Mouse (Mus musculus): ENCODE measurements around the gene Ccdc180. TPM values are rescaled to one million over a fixed set of nuclear protein-coding genes. Genes with fewer than 3 reads are reported as not detected.

Ccdc180 gene
- polyA plus RNA-seq, 1 experiment from 2014 or later: not detected

- no peak for DNase-seq (ENCODE audit: low spot score)
- no peaks in the 10 kb centered on the region for H3K36me3 ChIP-seq
- no peaks in the 10 kb centered on the region for H3K9me3 ChIP-seq (replicated peaks)
- WGBS: 84% methylated on average over 10 of the region's 10 CpGs
- H3K27ac ChIP-seq: no peak overlapping the region
- no peaks in the 10 kb centered on the region for H3K27me3 ChIP-seq (ENCODE audit: low read depth, poor library complexity, severe bottlenecking)
- H3K4me1 ChIP-seq: no peaks in the 10 kb centered on the region
- H3K4me3 ChIP-seq: no peak overlapping the region
These were observed 31.7 kb downstream of the Ccdc180 start for GRCm38 (mm10) chr4:45921663-45922435.

- no peaks in the 10 kb centered on the region for H3K27me3 ChIP-seq (ENCODE audit: low read depth, poor library complexity, severe bottlenecking)
- no peak overlapping the region for H3K27ac ChIP-seq
- no peak overlapping the region for H3K4me3 ChIP-seq
- no peaks in the 10 kb centered on the region for H3K9me3 ChIP-seq (replicated peaks)
- 88% methylated on average over 4 of the region's 4 CpGs for WGBS
- DNase-seq (ENCODE audit: low spot score): no peak
- H3K36me3 ChIP-seq: no peaks in the 10 kb centered on the region
- H3K4me1 ChIP-seq: no peaks in the 10 kb centered on the region
These were observed 33.9 kb downstream of the Ccdc180 start for GRCm38 (mm10) chr4:45924011-45924410.

GRCm38 (mm10) chr4:45928561-45928960 lies 38.5 kb downstream of the Ccdc180 start:
- WGBS: 87% methylated on average over 4 of the region's 4 CpGs
- no peaks in the 10 kb centered on the region for H3K27me3 ChIP-seq (ENCODE audit: low read depth, poor library complexity, severe bottlenecking)
- DNase-seq (ENCODE audit: low spot score): no peak
- H3K4me1 ChIP-seq: no peaks in the 10 kb centered on the region
- H3K27ac ChIP-seq: no peak overlapping the region
- H3K4me3 ChIP-seq: no peak overlapping the region
- H3K36me3 ChIP-seq: no peaks in the 10 kb centered on the region
- H3K9me3 ChIP-seq (replicated peaks): no peaks in the 10 kb centered on the region

- no peaks in the 10 kb centered on the region for H3K36me3 ChIP-seq
- H3K4me1 ChIP-seq: no peaks in the 10 kb centered on the region
- no peak overlapping the region for H3K27ac ChIP-seq
- DNase-seq (ENCODE audit: low spot score): peak; percentile 79
- H3K27me3 ChIP-seq (ENCODE audit: low read depth, poor library complexity, severe bottlenecking): no peaks in the 10 kb centered on the region
- H3K4me3 ChIP-seq: no peak overlapping the region
- WGBS: 30% methylated on average over 13 of the region's 13 CpGs
- no peaks in the 10 kb centered on the region for H3K9me3 ChIP-seq (replicated peaks)
These were observed 51.5 kb downstream of the Ccdc180 start for GRCm38 (mm10) chr4:45941628-45942044.

GRCm38 (mm10) chr4:45947729-45948128 lies 57.6 kb downstream of the Ccdc180 start:
- no peaks in the 10 kb centered on the region for H3K36me3 ChIP-seq
- no peaks in the 10 kb centered on the region for H3K9me3 ChIP-seq (replicated peaks)
- H3K4me3 ChIP-seq: no peak overlapping the region
- 71% methylated on average over 8 of the region's 8 CpGs for WGBS
- peaks cover 6% of the 10 kb centered on the region; the same call in 1 of the 2 replicates for H3K4me1 ChIP-seq
- DNase-seq (ENCODE audit: low spot score): no peak
- no peak overlapping the region for H3K27ac ChIP-seq
- H3K27me3 ChIP-seq (ENCODE audit: low read depth, poor library complexity, severe bottlenecking): no peaks in the 10 kb centered on the region

GRCm38 (mm10) chr4:45949109-45949848 lies 59.2 kb downstream of the Ccdc180 start:
- WGBS: 90% methylated on average over 7 of the region's 7 CpGs
- Histone ChIP-seq H3K36me3 (no peaks in the 10 kb centered on the region), H3K4me1 (peaks cover 6% of the 10 kb centered on the region; the same call in 1 of the 2 replicates), H3K27me3 (ENCODE audit: low read depth, poor library complexity, severe bottlenecking) (no peaks in the 10 kb centered on the region), H3K9me3 (replicated peaks) (no peaks in the 10 kb centered on the region), H3K4me3 (no peak overlapping the region), H3K27ac (peak overlapping the region; percentile 26; the same call in 1 of the 2 replicates)
- DNase-seq (ENCODE audit: low spot score): no peak

GRCm38 (mm10) chr4:45951830-45952229 lies 61.7 kb downstream of the Ccdc180 start:
- Histone ChIP-seq H3K4me1 (peaks cover 6% of the 10 kb centered on the region; the same call in 1 of the 2 replicates), H3K4me3 (no peak overlapping the region), H3K36me3 (no peaks in the 10 kb centered on the region), H3K27ac (no peak overlapping the region), H3K27me3 (ENCODE audit: low read depth, poor library complexity, severe bottlenecking) (no peaks in the 10 kb centered on the region), H3K9me3 (replicated peaks) (no peaks in the 10 kb centered on the region)
- WGBS: 91% methylated on average over 16 of the region's 18 CpGs
- no peak for DNase-seq (ENCODE audit: low spot score)

- Histone ChIP-seq H3K4me3 (no peak overlapping the region), H3K36me3 (no peaks in the 10 kb centered on the region), H3K9me3 (replicated peaks) (no peaks in the 10 kb centered on the region), H3K27ac (no peak overlapping the region), H3K27me3 (ENCODE audit: low read depth, poor library complexity, severe bottlenecking) (no peaks in the 10 kb centered on the region), H3K4me1 (peaks cover 4% of the 10 kb centered on the region; the same call in 1 of the 2 replicates)
- DNase-seq (ENCODE audit: low spot score): no peak
- WGBS: 94% methylated on average over 23 of the region's 23 CpGs
These were observed 63.2 kb downstream of the Ccdc180 start for GRCm38 (mm10) chr4:45953025-45953919.

- DNase-seq (ENCODE audit: low spot score): no peak
- Histone ChIP-seq H3K36me3 (no peaks in the 10 kb centered on the region), H3K27ac (no peak overlapping the region), H3K9me3 (replicated peaks) (no peaks in the 10 kb centered on the region), H3K27me3 (ENCODE audit: low read depth, poor library complexity, severe bottlenecking) (no peaks in the 10 kb centered on the region), H3K4me3 (no peak overlapping the region), H3K4me1 (no peaks in the 10 kb centered on the region)
- WGBS: 93% methylated on average over 4 of the region's 4 CpGs
These were observed 65.1 kb downstream of the Ccdc180 start for GRCm38 (mm10) chr4:45955235-45955634.

GRCm38 (mm10) chr4:45956131-45956530 lies 66.0 kb downstream of the Ccdc180 start:
- H3K27me3 ChIP-seq (ENCODE audit: low read depth, poor library complexity, severe bottlenecking): no peaks in the 10 kb centered on the region
- no peaks in the 10 kb centered on the region for H3K36me3 ChIP-seq
- 92% methylated on average over 8 of the region's 8 CpGs for WGBS
- no peak overlapping the region for H3K27ac ChIP-seq
- no peaks in the 10 kb centered on the region for H3K4me1 ChIP-seq
- no peaks in the 10 kb centered on the region for H3K9me3 ChIP-seq (replicated peaks)
- no peak overlapping the region for H3K4me3 ChIP-seq
- no peak for DNase-seq (ENCODE audit: low spot score)

GRCm38 (mm10) chr4:45956706-45957105 lies 66.6 kb downstream of the Ccdc180 start:
- 95% methylated on average over 4 of the region's 4 CpGs for WGBS
- H3K27me3 ChIP-seq (ENCODE audit: low read depth, poor library complexity, severe bottlenecking): no peaks in the 10 kb centered on the region
- H3K36me3 ChIP-seq: no peaks in the 10 kb centered on the region
- H3K27ac ChIP-seq: no peak overlapping the region
- no peaks in the 10 kb centered on the region for H3K4me1 ChIP-seq
- no peak overlapping the region for H3K4me3 ChIP-seq
- no peaks in the 10 kb centered on the region for H3K9me3 ChIP-seq (replicated peaks)
- no peak for DNase-seq (ENCODE audit: low spot score)

GRCm38 (mm10) chr4:45964771-45965439 lies 74.8 kb downstream of the Ccdc180 start, which contains the start of gene Tdrd7:
Gene Tdrd7, plus strand, starts transcription at chr4:45965334.
- no peaks in the 10 kb centered on the region for H3K36me3 ChIP-seq
- peak within 1 kb of the TSS; percentile 57 for H3K27ac ChIP-seq
- H3K27me3 ChIP-seq (ENCODE audit: low read depth, poor library complexity, severe bottlenecking): no peaks in the 10 kb centered on the region; the same call in 1 of the 2 replicates
- peaks cover 20% of the 10 kb centered on the region for H3K4me1 ChIP-seq
- H3K9me3 ChIP-seq (replicated peaks): no peaks in the 10 kb centered on the region
- WGBS: 86% methylated on average over 10 of the region's 10 CpGs
- DNase-seq (ENCODE audit: low spot score): no peak
- peak within 1 kb of the TSS; percentile 17 for H3K4me3 ChIP-seq
